Mouse (Mus musculus): ENCODE results near the gene Mrps21.
"Not testable (repeated sequence)": the region's sequence is repeated elsewhere in the genome, so short reads cannot be mapped to it uniquely, and the experiment has no call there.

Gene Mrps21

GRCm38 (mm10) chr3:95871392-95871867 is at the start of gene Mrps21:
Gene Mrps21 (minus strand): TSS chr3:95871519.
- ATAC-seq (ENCODE audit: insufficient number of reproducible peaks, low FRiP score, low TSS enrichment) = peak; percentile 94

GRCm38 (mm10) chr3:95920532-95920931 is 49.2 kb upstream of the Mrps21 start:
- not testable (repeated sequence) for ATAC-seq (ENCODE audit: insufficient number of reproducible peaks, low FRiP score, low TSS enrichment)

- ATAC-seq (ENCODE audit: insufficient number of reproducible peaks, low FRiP score, low TSS enrichment) = no peak
Measured at GRCm38 (mm10) chr3:95916760-95917159, 45.4 kb upstream of the Mrps21 start.

GRCm38 (mm10) chr3:95914706-95915105 is 43.4 kb upstream of the Mrps21 start:
- ATAC-seq (ENCODE audit: insufficient number of reproducible peaks, low FRiP score, low TSS enrichment) = no peak

- no peak for ATAC-seq (ENCODE audit: insufficient number of reproducible peaks, low FRiP score, low TSS enrichment)
Measured at GRCm38 (mm10) chr3:95907613-95908012, 36.3 kb upstream of the Mrps21 start.

- ATAC-seq (ENCODE audit: insufficient number of reproducible peaks, low FRiP score, low TSS enrichment) = no peak
Measured at GRCm38 (mm10) chr3:95906860-95907259, 35.5 kb upstream of the Mrps21 start.

- no peak for ATAC-seq (ENCODE audit: insufficient number of reproducible peaks, low FRiP score, low TSS enrichment)
Measured at GRCm38 (mm10) chr3:95905940-95906492, 34.7 kb upstream of the Mrps21 start.

GRCm38 (mm10) chr3:95905146-95905939 is 34.0 kb upstream of the Mrps21 start:
- no peak for ATAC-seq (ENCODE audit: insufficient number of reproducible peaks, low FRiP score, low TSS enrichment)

GRCm38 (mm10) chr3:95904568-95904967 is 33.2 kb upstream of the Mrps21 start, which contains the start of gene Car14:
Gene Car14 (minus strand): TSS chr3:95904691.
- no peak for ATAC-seq (ENCODE audit: insufficient number of reproducible peaks, low FRiP score, low TSS enrichment)

- ATAC-seq (ENCODE audit: insufficient number of reproducible peaks, low FRiP score, low TSS enrichment) = no peak
Measured at GRCm38 (mm10) chr3:95903753-95904502, 32.6 kb upstream of the Mrps21 start.

GRCm38 (mm10) chr3:95902643-95903042 is 31.3 kb upstream of the Mrps21 start:
- no peak for ATAC-seq (ENCODE audit: insufficient number of reproducible peaks, low FRiP score, low TSS enrichment)

- ATAC-seq (ENCODE audit: insufficient number of reproducible peaks, low FRiP score, low TSS enrichment) = no peak
Measured at GRCm38 (mm10) chr3:95902373-95902625, 31.0 kb upstream of the Mrps21 start.

GRCm38 (mm10) chr3:95901616-95902372 is 30.5 kb upstream of the Mrps21 start:
- no peak for ATAC-seq (ENCODE audit: insufficient number of reproducible peaks, low FRiP score, low TSS enrichment)

- no peak for ATAC-seq (ENCODE audit: insufficient number of reproducible peaks, low FRiP score, low TSS enrichment)
Measured at GRCm38 (mm10) chr3:95899800-95900524, 28.6 kb upstream of the Mrps21 start.

- not testable (repeated sequence) for ATAC-seq (ENCODE audit: insufficient number of reproducible peaks, low FRiP score, low TSS enrichment)
Measured at GRCm38 (mm10) chr3:95895501-95895900, 24.2 kb upstream of the Mrps21 start.

- no peak for ATAC-seq (ENCODE audit: insufficient number of reproducible peaks, low FRiP score, low TSS enrichment)
Measured at GRCm38 (mm10) chr3:95894317-95895160, 23.2 kb upstream of the Mrps21 start.

GRCm38 (mm10) chr3:95893606-95894316 is 22.4 kb upstream of the Mrps21 start, which contains the start of gene Aph1a:
Gene Aph1a (plus strand): TSS chr3:95893969.
- ATAC-seq (ENCODE audit: insufficient number of reproducible peaks, low FRiP score, low TSS enrichment) = peak; percentile 98

GRCm38 (mm10) chr3:95893126-95893525 is 21.8 kb upstream of the Mrps21 start:
- no peak for ATAC-seq (ENCODE audit: insufficient number of reproducible peaks, low FRiP score, low TSS enrichment)

Data from cerebellum, adult (tissue).